Mouse (Mus musculus) hindbrain, embryonic 12.5 days (tissue): Measurements from ENCODE around the gene Pdrg1. TPM values are rescaled to one million over a fixed set of nuclear protein-coding genes. Genes with fewer than 3 reads are reported as not detected.

Experiments used
- ATAC-seq: fragments of 200-750 bp; cut with Nextera tagmentation; 2 replicates; pipeline ENCODE4 v1.8.0; 2017; ENCODE audit warnings: moderate TSS enrichment; ENCODE audit not compliant: low FRiP score
- H3K27ac ChIP-seq: fragments of 300-500 bp; sonication (generic); 2 replicates; pipeline ENCODE4 v1.5.1; 2016; ENCODE audit warnings: mild to moderate bottlenecking
- H3K27me3 ChIP-seq: fragments of 300-500 bp; sonication (generic); 2 replicates; pipeline ENCODE4 v1.6.1; 2016; ENCODE audit warnings: mild to moderate bottlenecking
- H3K36me3 ChIP-seq: fragments of 300-500 bp; sonication (generic); 2 replicates; pipeline ENCODE4 v1.6.1; 2016; ENCODE audit warnings: mild to moderate bottlenecking
- H3K4me1 ChIP-seq: fragments of 300-500 bp; sonication (generic); 2 replicates; pipeline ENCODE4 v1.6.1; 2016
- H3K4me2 ChIP-seq: fragments of 300-500 bp; sonication (generic); replicated peaks from 2 replicates; pipeline ENCODE4 v1.6.1; 2016; ENCODE audit warnings: mild to moderate bottlenecking
- H3K4me3 ChIP-seq: fragments of 300-500 bp; sonication (generic); 2 replicates; pipeline ENCODE4 v1.5.1; 2016; ENCODE audit warnings: mild to moderate bottlenecking
- H3K9ac ChIP-seq: fragments of 300-500 bp; sonication (generic); 2 replicates; pipeline ENCODE4 v1.6.1; 2016; ENCODE audit warnings: mild to moderate bottlenecking, moderate library complexity
- H3K9me3 ChIP-seq: fragments of 300-500 bp; sonication (generic); replicated peaks from 2 replicates; pipeline ENCODE4 v1.6.1; 2016; ENCODE audit warnings: mild to moderate bottlenecking
- WGBS: fragments of 180-500 bp; shearing (Covaris S2); methylation state at CpG from one replicate; pipeline ENCODE4 v1.1.7; 2016; 5-methylcytosine and 5-hydroxymethylcytosine counted together
- polyA plus RNA-seq: library from polyadenylated mRNA; unstranded; fragments of >200 nt; fragmentation: Nextera tagmentation; extraction: Ambion mirVana; gene quantifications from 2 replicates; pipeline ENCODE4 v1.2.1, GENCODE M21; 2016

Pdrg1 gene
- polyA plus RNA-seq, 1 experiment from 2014 or later: 131 TPM

GRCm38 (mm10) chr2:153049288-153049996, 34.2 kb upstream of the Pdrg1 start:
- peaks cover 24% of the 10 kb centered on the region for H3K4me1 ChIP-seq
- H3K9me3 ChIP-seq: no peaks in the 10 kb centered on the region
- peak; percentile 54 for ATAC-seq
- WGBS: 42% methylated on average over 9 of the region's 9 CpGs
- H3K9ac ChIP-seq: no peak overlapping the region
- H3K27ac ChIP-seq: peak overlapping the region; percentile 62
- H3K27me3 ChIP-seq: peaks cover 31% of the 10 kb centered on the region
- H3K4me3 ChIP-seq: no peak overlapping the region
- H3K36me3 ChIP-seq: peaks cover 4% of the 10 kb centered on the region
- H3K4me2 ChIP-seq: no peak overlapping the region

- Histone ChIP-seq H3K9ac (no peak overlapping the region), H3K27me3 (peaks cover 21% of the 10 kb centered on the region), H3K27ac (no peak overlapping the region), H3K4me1 (peaks cover 24% of the 10 kb centered on the region), H3K9me3 (no peaks in the 10 kb centered on the region), H3K36me3 (no peaks in the 10 kb centered on the region), H3K4me3 (no peak overlapping the region), H3K4me2 (no peak overlapping the region)
- 46% methylated on average over 17 of the region's 17 CpGs for WGBS
- ATAC-seq: no peak
Observed at GRCm38 (mm10) chr2:153047828-153048465, 32.7 kb upstream of the Pdrg1 start.

- peaks cover 19% of the 10 kb centered on the region for H3K4me1 ChIP-seq
- H3K9ac ChIP-seq: no peak overlapping the region
- no peak overlapping the region for H3K4me2 ChIP-seq
- H3K27me3 ChIP-seq: 0 out of 2 replicates have a peak, but pooled peaks cover under 1% of the 10 kb centered on the region
- 39% methylated on average over 8 of the region's 8 CpGs for WGBS
- no peaks in the 10 kb centered on the region for H3K36me3 ChIP-seq
- no peak overlapping the region for H3K4me3 ChIP-seq
- peak overlapping the region; percentile 64 for H3K27ac ChIP-seq
- peak; percentile 46; the same call in 1 of the 2 replicates for ATAC-seq
- no peaks in the 10 kb centered on the region for H3K9me3 ChIP-seq
Observed at GRCm38 (mm10) chr2:153045884-153046299, 30.7 kb upstream of the Pdrg1 start.

- Histone ChIP-seq H3K4me1 (peaks cover 11% of the 10 kb centered on the region), H3K36me3 (no peaks in the 10 kb centered on the region), H3K27ac (no peak overlapping the region), H3K4me3 (no peak overlapping the region), H3K9ac (no peak overlapping the region), H3K9me3 (no peaks in the 10 kb centered on the region), H3K4me2 (no peak overlapping the region), H3K27me3 (no peaks in the 10 kb centered on the region)
- WGBS: 56% methylated on average over 3 of the region's 3 CpGs
- no peak for ATAC-seq
Observed at GRCm38 (mm10) chr2:153043886-153044285, 28.7 kb upstream of the Pdrg1 start.

GRCm38 (mm10) chr2:153036690-153037089, 21.5 kb upstream of the Pdrg1 start:
- Histone ChIP-seq H3K27me3 (peaks cover 28% of the 10 kb centered on the region), H3K9me3 (no peaks in the 10 kb centered on the region), H3K4me1 (peaks cover 39% of the 10 kb centered on the region), H3K27ac (no peak overlapping the region), H3K4me3 (no peak overlapping the region), H3K4me2 (no peak overlapping the region), H3K36me3 (no peaks in the 10 kb centered on the region), H3K9ac (no peak overlapping the region)
- ATAC-seq: no peak
- 46% methylated on average over 2 of the region's 2 CpGs for WGBS

GRCm38 (mm10) chr2:153033545-153034230, 18.5 kb upstream of the Pdrg1 start:
- H3K4me1 ChIP-seq: peaks cover 43% of the 10 kb centered on the region
- WGBS: 70% methylated on average over 5 of the region's 5 CpGs
- ATAC-seq: no peak
- H3K27ac ChIP-seq: no peak overlapping the region
- H3K4me3 ChIP-seq: peak overlapping the region; percentile 71
- H3K9me3 ChIP-seq: no peaks in the 10 kb centered on the region
- no peaks in the 10 kb centered on the region for H3K36me3 ChIP-seq
- peak overlapping the region; percentile 19; the same call in 1 of the 2 replicates for H3K9ac ChIP-seq
- peaks cover 49% of the 10 kb centered on the region for H3K27me3 ChIP-seq
- H3K4me2 ChIP-seq: peak overlapping the region; percentile 76

- Histone ChIP-seq H3K9ac (peak overlapping the region; percentile 77), H3K4me2 (peak overlapping the region; percentile 76), H3K4me1 (peaks cover 36% of the 10 kb centered on the region), H3K27me3 (peaks cover 49% of the 10 kb centered on the region), H3K36me3 (no peaks in the 10 kb centered on the region), H3K9me3 (no peaks in the 10 kb centered on the region), H3K4me3 (peak overlapping the region; percentile 71), H3K27ac (0 out of 2 replicates have a peak overlapping the region, but pooled peaks have one; percentile 81)
- ATAC-seq: no peak
- 13% methylated on average over 4 of the region's 4 CpGs for WGBS
Observed at GRCm38 (mm10) chr2:153032973-153033372, 17.7 kb upstream of the Pdrg1 start.

- 1% methylated on average over 38 of the region's 58 CpGs for WGBS
- Histone ChIP-seq H3K27ac (peak overlapping the region; percentile 81), H3K9ac (peak overlapping the region; percentile 77), H3K9me3 (no peaks in the 10 kb centered on the region), H3K4me2 (peak overlapping the region; percentile 76), H3K36me3 (no peaks in the 10 kb centered on the region), H3K4me3 (peak overlapping the region; percentile 71), H3K27me3 (peaks cover 51% of the 10 kb centered on the region), H3K4me1 (peaks cover 34% of the 10 kb centered on the region)
- peak; percentile 53 for ATAC-seq
Observed at GRCm38 (mm10) chr2:153032083-153032842, 17.0 kb upstream of the Pdrg1 start.

GRCm38 (mm10) chr2:153031126-153032082, 16.2 kb upstream of the Pdrg1 start, which contains the start of gene Xkr7:
Gene Xkr7 (plus strand): TSS chr2:153031852.
- Histone ChIP-seq H3K4me2 (peak within 1 kb of the TSS; percentile 76), H3K27me3 (peaks cover 53% of the 10 kb centered on the region), H3K27ac (peak within 1 kb of the TSS; percentile 81), H3K36me3 (no peaks in the 10 kb centered on the region), H3K4me3 (peak within 1 kb of the TSS; percentile 71), H3K9me3 (no peaks in the 10 kb centered on the region), H3K9ac (peak within 1 kb of the TSS; percentile 77), H3K4me1 (peaks cover 34% of the 10 kb centered on the region)
- peak; percentile 83 for ATAC-seq
- 4% methylated on average over 30 of the region's 54 CpGs for WGBS

GRCm38 (mm10) chr2:153030422-153030821, 15.2 kb upstream of the Pdrg1 start:
- Histone ChIP-seq H3K9me3 (no peaks in the 10 kb centered on the region), H3K27ac (peak overlapping the region; percentile 81), H3K27me3 (peaks cover 52% of the 10 kb centered on the region), H3K4me3 (no peak overlapping the region), H3K9ac (no peak overlapping the region), H3K4me2 (peak overlapping the region; percentile 76; the same call in 1 of the 2 replicates), H3K4me1 (peaks cover 34% of the 10 kb centered on the region), H3K36me3 (no peaks in the 10 kb centered on the region)
- WGBS: 15% methylated on average over 4 of the region's 4 CpGs
- no peak; the same call in 1 of the 2 replicates for ATAC-seq

GRCm38 (mm10) chr2:153027501-153027900, 12.3 kb upstream of the Pdrg1 start:
- Histone ChIP-seq H3K9ac (no peak overlapping the region), H3K27ac (no peak overlapping the region), H3K4me1 (peaks cover 10% of the 10 kb centered on the region; the same call in 1 of the 2 replicates), H3K9me3 (no peaks in the 10 kb centered on the region), H3K36me3 (no peaks in the 10 kb centered on the region), H3K4me3 (no peak overlapping the region), H3K27me3 (peaks cover 32% of the 10 kb centered on the region), H3K4me2 (no peak overlapping the region)
- no peak for ATAC-seq
- WGBS: 55% methylated on average over 4 of the region's 4 CpGs
